Mouse (Mus musculus) midbrain, embryonic 12.5 days (tissue): ENCODE results near the gene Plekhh1. TPM values are rescaled to one million over a fixed set of nuclear protein-coding genes. Genes with fewer than 3 reads are reported as not detected.
A peak's percentile ranks its signal among the peaks of the same experiment; 100 is the strongest.
"Not testable (repeated sequence)": the region's sequence is repeated elsewhere in the genome, so short reads cannot be mapped to it uniquely, and the experiment has no call there.

Source experiments
- ATAC-seq: fragments of 200-750 bp; cut with Nextera tagmentation; 2 replicates; pipeline ENCODE4 v1.8.0; 2017; ENCODE audit warnings: low read depth, moderate TSS enrichment, moderate library complexity; ENCODE audit not compliant: low FRiP score
- H3K27ac ChIP-seq: fragments of 300-500 bp; sonication (generic); replicated peaks from 2 replicates; pipeline ENCODE4 v1.5.1; 2016; ENCODE audit warnings: mild to moderate bottlenecking
- H3K27me3 ChIP-seq: fragments of 300-500 bp; sonication (generic); 2 replicates; pipeline ENCODE4 v1.6.1; 2016; ENCODE audit warnings: mild to moderate bottlenecking
- H3K36me3 ChIP-seq: fragments of 300-500 bp; sonication (generic); 2 replicates; pipeline ENCODE4 v1.6.1; 2016
- H3K4me1 ChIP-seq: fragments of 300-500 bp; sonication (generic); 2 replicates; pipeline ENCODE4 v1.6.1; 2016
- H3K4me2 ChIP-seq: fragments of 300-500 bp; sonication (generic); replicated peaks from 2 replicates; pipeline ENCODE4 v1.6.1; 2016; ENCODE audit warnings: mild to moderate bottlenecking, moderate library complexity
- H3K4me3 ChIP-seq: fragments of 300-500 bp; sonication (generic); 2 replicates; pipeline ENCODE4 v1.5.1; 2016; ENCODE audit warnings: mild to moderate bottlenecking
- H3K9ac ChIP-seq: fragments of 300-500 bp; sonication (generic); replicated peaks from 2 replicates; pipeline ENCODE4 v1.6.1; 2016; ENCODE audit warnings: mild to moderate bottlenecking, moderate library complexity
- H3K9me3 ChIP-seq: fragments of 300-500 bp; sonication (generic); 2 replicates; pipeline ENCODE4 v1.6.1; 2016; ENCODE audit warnings: mild to moderate bottlenecking
- WGBS: fragments of 180-500 bp; shearing (Covaris S2); methylation state at CpG from one replicate; pipeline ENCODE4 v1.1.7; 2016; 5-methylcytosine and 5-hydroxymethylcytosine counted together
- polyA plus RNA-seq: library from polyadenylated mRNA; unstranded; fragments of >200 nt; fragmentation: Nextera tagmentation; extraction: Ambion mirVana; gene quantifications from 2 replicates; pipeline ENCODE4 v1.2.1, GENCODE M21; 2016

Plekhh1 gene
- polyA plus RNA-seq, 1 experiment from 2014 or later: 8.1 TPM

GRCm38 (mm10) chr12:79005456-79005855 lies 23.5 kb upstream of the Plekhh1 start:
- no peak overlapping the region for H3K27ac ChIP-seq
- H3K4me1 ChIP-seq: 0 out of 2 replicates have a peak, but pooled peaks cover 9% of the 10 kb centered on the region
- no peak overlapping the region for H3K4me2 ChIP-seq
- 87% methylated on average over 5 of the region's 5 CpGs for WGBS
- no peaks in the 10 kb centered on the region for H3K36me3 ChIP-seq
- H3K27me3 ChIP-seq: peaks cover 4% of the 10 kb centered on the region; the same call in 1 of the 2 replicates
- no peaks in the 10 kb centered on the region for H3K9me3 ChIP-seq
- ATAC-seq: no peak
- no peak overlapping the region for H3K4me3 ChIP-seq
- no peak overlapping the region for H3K9ac ChIP-seq

GRCm38 (mm10) chr12:79006076-79006475 lies 22.9 kb upstream of the Plekhh1 start:
- no peaks in the 10 kb centered on the region for H3K9me3 ChIP-seq
- 41% methylated on average over 9 of the region's 9 CpGs for WGBS
- H3K4me2 ChIP-seq: peak overlapping the region; percentile 86
- H3K4me1 ChIP-seq: 0 out of 2 replicates have a peak, but pooled peaks cover 9% of the 10 kb centered on the region
- H3K27ac ChIP-seq: no peak overlapping the region
- peak overlapping the region; percentile 81 for H3K4me3 ChIP-seq
- H3K9ac ChIP-seq: peak overlapping the region; percentile 92
- H3K27me3 ChIP-seq: peaks cover 4% of the 10 kb centered on the region; the same call in 1 of the 2 replicates
- ATAC-seq: no peak
- H3K36me3 ChIP-seq: no peaks in the 10 kb centered on the region

GRCm38 (mm10) chr12:79006478-79007125 lies 22.4 kb upstream of the Plekhh1 start:
- Histone ChIP-seq H3K9me3 (no peaks in the 10 kb centered on the region), H3K36me3 (no peaks in the 10 kb centered on the region), H3K4me1 (0 out of 2 replicates have a peak, but pooled peaks cover 9% of the 10 kb centered on the region), H3K4me3 (peak overlapping the region; percentile 81), H3K4me2 (peak overlapping the region; percentile 86), H3K27me3 (peaks cover 4% of the 10 kb centered on the region; the same call in 1 of the 2 replicates), H3K27ac (peak overlapping the region; percentile 81), H3K9ac (peak overlapping the region; percentile 92)
- WGBS: under 1% methylated on average over 31 of the region's 53 CpGs
- peak; percentile 82 for ATAC-seq

GRCm38 (mm10) chr12:79007126-79007753 lies 21.7 kb upstream of the Plekhh1 start, which contains the start of gene Tmem229b:
Tmem229b (minus strand) TSS chr12:79007627.
- ATAC-seq: peak; percentile 88
- Histone ChIP-seq H3K27me3 (peaks cover 4% of the 10 kb centered on the region; the same call in 1 of the 2 replicates), H3K4me2 (peak within 1 kb of the TSS; percentile 86), H3K4me1 (0 out of 2 replicates have a peak, but pooled peaks cover 9% of the 10 kb centered on the region), H3K27ac (peak within 1 kb of the TSS; percentile 81), H3K36me3 (no peaks in the 10 kb centered on the region), H3K9ac (peak within 1 kb of the TSS; percentile 92), H3K9me3 (no peaks in the 10 kb centered on the region), H3K4me3 (peak within 1 kb of the TSS; percentile 81)
- 2% methylated on average over 48 of the region's 49 CpGs for WGBS

- Histone ChIP-seq H3K36me3 (no peaks in the 10 kb centered on the region), H3K4me1 (peaks cover 10% of the 10 kb centered on the region; the same call in 1 of the 2 replicates), H3K4me2 (no peak overlapping the region), H3K4me3 (no peak overlapping the region), H3K27ac (no peak overlapping the region), H3K27me3 (no peaks in the 10 kb centered on the region), H3K9me3 (no peaks in the 10 kb centered on the region), H3K9ac (no peak overlapping the region)
- no peak for ATAC-seq
- 46% methylated on average over 3 of the region's 3 CpGs for WGBS
Measured at GRCm38 (mm10) chr12:79010569-79010968, 18.4 kb upstream of the Plekhh1 start.

DNA sequence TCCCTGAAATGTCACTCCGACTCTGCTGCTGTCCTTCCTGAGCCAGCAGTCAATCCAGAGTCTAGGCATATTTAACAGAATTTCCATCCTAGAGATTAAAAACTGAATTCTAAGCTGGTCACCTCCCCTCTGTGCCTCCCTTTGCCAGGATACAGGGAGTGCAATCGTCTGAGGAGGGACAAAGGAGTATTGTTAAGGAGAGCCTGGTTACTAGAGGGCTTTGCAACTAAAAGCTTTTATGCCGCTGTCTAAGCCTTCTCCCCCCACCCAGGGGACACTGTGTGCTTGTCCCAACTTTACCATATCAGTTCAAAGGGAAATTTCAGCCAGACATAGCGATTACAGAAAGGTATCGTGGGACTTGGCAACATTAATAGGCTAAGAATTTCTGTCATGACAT lies 12.9 kb upstream of the Plekhh1 start:
- no peaks in the 10 kb centered on the region for H3K27me3 ChIP-seq
- peaks cover 11% of the 10 kb centered on the region for H3K4me1 ChIP-seq
- peak overlapping the region; percentile 54; the same call in 1 of the 2 replicates for H3K27ac ChIP-seq
- no peaks in the 10 kb centered on the region for H3K9me3 ChIP-seq
- no peaks in the 10 kb centered on the region for H3K36me3 ChIP-seq
- no peak overlapping the region for H3K4me2 ChIP-seq
- peak; percentile 84 for ATAC-seq
- no peak overlapping the region for H3K9ac ChIP-seq
- H3K4me3 ChIP-seq: no peak overlapping the region
- WGBS: 14% methylated on average over 5 of the region's 5 CpGs

DNA sequence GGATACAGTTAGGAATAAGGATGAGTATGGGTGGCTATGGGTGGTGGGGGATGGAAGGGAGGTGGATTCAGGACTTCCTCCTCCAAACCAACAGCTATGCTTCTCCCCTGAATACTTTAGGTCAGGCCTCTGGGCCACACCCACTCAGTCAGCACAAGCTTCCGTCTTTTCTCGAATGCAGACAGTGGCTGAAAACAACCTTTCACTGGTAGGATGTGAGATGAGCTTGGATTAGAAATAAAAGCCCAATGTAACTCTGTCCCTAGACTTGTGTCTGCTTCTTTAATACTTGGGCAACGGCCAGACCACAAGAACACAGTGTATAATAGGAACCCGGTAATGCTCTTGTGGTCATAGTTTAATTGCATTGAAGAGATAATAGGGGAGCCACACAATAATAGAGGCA lies 11.0 kb upstream of the Plekhh1 start:
- WGBS: 65% methylated on average over 4 of the region's 4 CpGs
- H3K4me3 ChIP-seq: no peak overlapping the region
- H3K36me3 ChIP-seq: no peaks in the 10 kb centered on the region
- no peaks in the 10 kb centered on the region for H3K27me3 ChIP-seq
- no peak overlapping the region for H3K4me2 ChIP-seq
- no peak overlapping the region for H3K9ac ChIP-seq
- no peak for ATAC-seq
- no peak overlapping the region for H3K27ac ChIP-seq
- no peaks in the 10 kb centered on the region for H3K9me3 ChIP-seq
- peaks cover 11% of the 10 kb centered on the region for H3K4me1 ChIP-seq

GRCm38 (mm10) chr12:79021902-79022301 lies 7.1 kb upstream of the Plekhh1 start:
- H3K27me3 ChIP-seq: no peaks in the 10 kb centered on the region
- no peak overlapping the region for H3K4me2 ChIP-seq
- H3K9me3 ChIP-seq: no peaks in the 10 kb centered on the region
- no peaks in the 10 kb centered on the region for H3K4me1 ChIP-seq
- no peak overlapping the region for H3K4me3 ChIP-seq
- H3K9ac ChIP-seq: no peak overlapping the region
- no peak for ATAC-seq
- 84% methylated on average over 1 of the region's 1 CpGs for WGBS
- no peak overlapping the region for H3K27ac ChIP-seq
- no peaks in the 10 kb centered on the region for H3K36me3 ChIP-seq

- 12% methylated on average over 3 of the region's 3 CpGs for whole genome bisulfite sequencing
- Histone ChIP-seq H3K9ac (no peak overlapping the region), H3K27me3 (no peaks in the 10 kb centered on the region), H3K4me2 (no peak overlapping the region), H3K4me1 (no peaks in the 10 kb centered on the region), H3K36me3 (no peaks in the 10 kb centered on the region), H3K4me3 (no peak overlapping the region), H3K27ac (no peak overlapping the region), H3K9me3 (no peaks in the 10 kb centered on the region)
- ATAC-seq: no peak
Measured at GRCm38 (mm10) chr12:79022882-79023281, 6.1 kb upstream of the Plekhh1 start.

- H3K9ac ChIP-seq, H3K27me3 ChIP-seq, H3K4me2 ChIP-seq, H3K9me3 ChIP-seq, H3K4me3 ChIP-seq, H3K4me1 ChIP-seq, H3K36me3 ChIP-seq, H3K27ac ChIP-seq, ATAC-seq: not testable (repeated sequence)
- 89% methylated on average over 8 of the region's 8 CpGs for WGBS
Measured at GRCm38 (mm10) chr12:79027526-79027925, 1.4 kb upstream of the Plekhh1 start.

DNA sequence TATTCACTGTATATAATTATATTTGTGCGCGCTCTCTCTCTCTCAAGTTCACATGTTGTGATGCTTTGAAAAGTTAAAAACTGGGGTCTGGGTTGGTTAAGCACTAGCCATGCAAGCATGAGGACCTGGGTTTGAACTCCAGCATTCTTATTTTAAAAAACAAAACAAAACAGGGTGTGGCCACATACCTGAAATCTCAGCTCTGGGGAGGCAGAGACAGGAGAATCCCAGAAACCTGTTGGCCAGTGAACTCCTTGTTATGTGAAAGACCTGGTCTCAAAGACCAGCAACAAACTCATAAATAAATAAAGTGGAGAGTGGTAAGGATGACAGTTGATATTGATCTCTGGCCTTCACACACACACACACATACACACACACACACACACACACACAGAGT lies 5.4 kb downstream of the Plekhh1 start:
- no peaks in the 10 kb centered on the region for H3K36me3 ChIP-seq
- no peak overlapping the region for H3K4me2 ChIP-seq
- H3K9me3 ChIP-seq: no peaks in the 10 kb centered on the region
- no peak for ATAC-seq
- no peaks in the 10 kb centered on the region for H3K27me3 ChIP-seq
- H3K4me1 ChIP-seq: no peaks in the 10 kb centered on the region
- no peak overlapping the region for H3K9ac ChIP-seq
- no peak overlapping the region for H3K4me3 ChIP-seq
- WGBS: 97% methylated on average over 2 of the region's 2 CpGs
- H3K27ac ChIP-seq: no peak overlapping the region

DNA sequence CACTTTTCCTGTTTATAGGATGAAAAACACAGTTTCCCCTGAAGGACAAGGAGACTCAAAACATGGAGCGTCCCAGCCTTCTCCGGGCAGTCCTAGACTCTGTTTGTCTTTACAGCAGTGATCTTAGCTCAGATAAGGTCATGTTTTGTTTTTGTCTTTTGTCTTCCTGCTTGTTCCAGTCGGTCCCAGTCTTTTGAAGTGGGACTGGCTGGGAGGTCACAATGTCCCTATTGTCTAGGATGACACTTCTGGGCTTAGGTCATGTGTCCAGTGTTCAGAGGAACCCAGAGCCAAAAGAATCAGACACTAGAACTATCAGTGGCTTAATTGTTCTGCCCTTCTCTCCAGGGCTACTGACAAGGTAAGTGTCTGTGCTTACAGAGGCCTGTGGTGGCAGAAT lies 6.4 kb downstream of the Plekhh1 start:
- Histone ChIP-seq H3K27ac (no peak overlapping the region), H3K27me3 (no peaks in the 10 kb centered on the region), H3K4me1 (no peaks in the 10 kb centered on the region), H3K9ac (no peak overlapping the region), H3K4me3 (no peak overlapping the region), H3K9me3 (no peaks in the 10 kb centered on the region), H3K36me3 (peaks cover under 1% of the 10 kb centered on the region), H3K4me2 (no peak overlapping the region)
- no peak for ATAC-seq
- WGBS: 18% methylated on average over 3 of the region's 3 CpGs
